Mouse (Mus musculus): ENCODE results near the gene Gm11938. TPM values are rescaled to one million over a fixed set of nuclear protein-coding genes. Genes with fewer than 3 reads are reported as not detected.

Gene Gm11938
- total RNA-seq, 1 experiment from 2014 or later, result not detected

GRCm38 (mm10) chr11:99580636-99581035, 22.5 kb downstream of the Gm11938 start, which contains the start of gene Krtap1-5:
Gene Krtap1-5, minus strand, starts transcription at chr11:99581016.
- no peak for ATAC-seq (replicated peaks; ENCODE audit: low read depth, poor library complexity, severe bottlenecking)

- peak; percentile 94 for ATAC-seq (replicated peaks; ENCODE audit: low read depth, poor library complexity, severe bottlenecking)
Observed at GRCm38 (mm10) chr11:99574106-99574505, 29.0 kb downstream of the Gm11938 start.

- no peak for ATAC-seq (replicated peaks; ENCODE audit: low read depth, poor library complexity, severe bottlenecking)
Observed at GRCm38 (mm10) chr11:99573164-99573563, 29.9 kb downstream of the Gm11938 start.

GRCm38 (mm10) chr11:99566530-99566929, 36.6 kb downstream of the Gm11938 start, which contains the start of gene Krtap3-1:
Gene Krtap3-1, minus strand, starts transcription at chr11:99566630.
- ATAC-seq (replicated peaks; ENCODE audit: low read depth, poor library complexity, severe bottlenecking), result no peak

- no peak for ATAC-seq (replicated peaks; ENCODE audit: low read depth, poor library complexity, severe bottlenecking)
Observed at GRCm38 (mm10) chr11:99562580-99562979, 40.5 kb downstream of the Gm11938 start.

GRCm38 (mm10) chr11:99559366-99559765, 43.7 kb downstream of the Gm11938 start, which contains the start of gene Gm11939:
Gene Gm11939, minus strand, starts transcription at chr11:99559466.
- ATAC-seq (replicated peaks; ENCODE audit: low read depth, poor library complexity, severe bottlenecking), result no peak

- no peak for ATAC-seq (replicated peaks; ENCODE audit: low read depth, poor library complexity, severe bottlenecking)
Observed at GRCm38 (mm10) chr11:99557976-99558745, 44.9 kb downstream of the Gm11938 start.

GRCm38 (mm10) chr11:99556753-99557152, 46.4 kb downstream of the Gm11938 start, which contains the start of gene Krtap3-2:
Gene Krtap3-2, minus strand, starts transcription at chr11:99556853.
- ATAC-seq (replicated peaks; ENCODE audit: low read depth, poor library complexity, severe bottlenecking), result no peak

- no peak for ATAC-seq (replicated peaks; ENCODE audit: low read depth, poor library complexity, severe bottlenecking)
Observed at GRCm38 (mm10) chr11:99556195-99556594, 46.9 kb downstream of the Gm11938 start.

Other genes starting within 250 kb of the Gm11938 start
- not detected in 2 replicates for gene Krt28, start 228.4 kb downstream of the Gm11938 start, total RNA-seq (2017)
- gene Krt10, start 213.9 kb downstream of the Gm11938 start, total RNA-seq (2017), result 0.50 TPM in 1 of 2 replicates, not detected in the other
- gene Krt12, start 181.0 kb downstream of the Gm11938 start, total RNA-seq (2017), result not detected in 2 replicates
- not detected in 2 replicates for gene Krt20, start 165.2 kb downstream of the Gm11938 start, total RNA-seq (2017)
- gene Krt23, start 110.2 kb downstream of the Gm11938 start, total RNA-seq (2017), result not detected in 2 replicates
- gene Krt39, start 82.0 kb downstream of the Gm11938 start, total RNA-seq (2017), result not detected in 2 replicates
- not detected in 2 replicates for gene Krt40, start 60.1 kb downstream of the Gm11938 start, total RNA-seq (2017)
- not detected in 2 replicates for gene Krtap3-3, start 52.4 kb downstream of the Gm11938 start, total RNA-seq (2017)
- gene Krtap3-2, start 46.5 kb downstream of the Gm11938 start, total RNA-seq (2017), result not detected in 2 replicates
- gene Gm11939, start 43.8 kb downstream of the Gm11938 start, total RNA-seq (2017), result not detected in 2 replicates
- not detected in 2 replicates for gene Krtap3-1, start 36.7 kb downstream of the Gm11938 start, total RNA-seq (2017)
- gene Krtap1-5, start 22.3 kb downstream of the Gm11938 start, total RNA-seq (2017), result not detected in 2 replicates
- not detected in 2 replicates for gene Krtap1-4, start 19.7 kb downstream of the Gm11938 start, total RNA-seq (2017)
- gene Krtap1-3, start 12.0 kb downstream of the Gm11938 start, total RNA-seq (2017), result not detected in 2 replicates
- gene Krtap9-3, start 5.2 kb downstream of the Gm11938 start, total RNA-seq (2017), result not detected in 2 replicates
- not detected in 2 replicates for gene Gm11937, start 6.9 kb upstream of the Gm11938 start, total RNA-seq (2017)
- not detected in 2 replicates for gene Krtap2-4, start 11.5 kb upstream of the Gm11938 start, total RNA-seq (2017)
- not detected in 2 replicates for gene Gm11562, start 17.1 kb upstream of the Gm11938 start, total RNA-seq (2017)
- not detected in 2 replicates for gene Krtap4-1, start 24.9 kb upstream of the Gm11938 start, total RNA-seq (2017)
- not detected in 2 replicates for gene Krtap4-2, start 31.8 kb upstream of the Gm11938 start, total RNA-seq (2017)
- not detected in 2 replicates for gene Krtap4-7, start 40.8 kb upstream of the Gm11938 start, total RNA-seq (2017)
- not detected in 2 replicates for gene Gm11555, start 46.9 kb upstream of the Gm11938 start, total RNA-seq (2017)
- not detected in 2 replicates for gene Gm11563, start 55.7 kb upstream of the Gm11938 start, total RNA-seq (2017)
- not detected in 2 replicates for gene Krtap4-6, start 62.7 kb upstream of the Gm11938 start, total RNA-seq (2017)
- not detected in 2 replicates for gene Gm14190, start 87.4 kb upstream of the Gm11938 start, total RNA-seq (2017)
- gene Gm14180, start 131.0 kb upstream of the Gm11938 start, total RNA-seq (2017), result not detected in 2 replicates
- not detected in 2 replicates for gene Gm11595, start 169.6 kb upstream of the Gm11938 start, total RNA-seq (2017)
- gene Krtap4-8, start 177.4 kb upstream of the Gm11938 start, total RNA-seq (2017), result not detected in 2 replicates
- not detected in 2 replicates for gene Krtap4-9, start 181.9 kb upstream of the Gm11938 start, total RNA-seq (2017)
- gene Gm11596, start 190.2 kb upstream of the Gm11938 start, total RNA-seq (2017), result not detected in 2 replicates
- gene Gm11569, start 195.6 kb upstream of the Gm11938 start, total RNA-seq (2017), result not detected in 2 replicates
- gene Gm11554, start 201.1 kb upstream of the Gm11938 start, total RNA-seq (2017), result not detected in 2 replicates
- not detected in 2 replicates for gene Krtap4-13, start 206.6 kb upstream of the Gm11938 start, total RNA-seq (2017)
- gene Gm11564, start 212.4 kb upstream of the Gm11938 start, total RNA-seq (2017), result not detected in 2 replicates
- not detected in 2 replicates for gene 2300003K06Rik, start 234.8 kb upstream of the Gm11938 start, total RNA-seq (2017)
- not detected in 2 replicates for gene Krtap4-16, start 248.3 kb upstream of the Gm11938 start, total RNA-seq (2017)

Data from common myeloid progenitor, adult 5-6 weeks (primary cell).